Mouse (Mus musculus): Measurements from ENCODE around the gene Gss.
"Not testable (repeated sequence)": the region's sequence is repeated elsewhere in the genome, so short reads cannot be mapped to it uniquely, and the experiment has no call there.

Gene Gss

DNA sequence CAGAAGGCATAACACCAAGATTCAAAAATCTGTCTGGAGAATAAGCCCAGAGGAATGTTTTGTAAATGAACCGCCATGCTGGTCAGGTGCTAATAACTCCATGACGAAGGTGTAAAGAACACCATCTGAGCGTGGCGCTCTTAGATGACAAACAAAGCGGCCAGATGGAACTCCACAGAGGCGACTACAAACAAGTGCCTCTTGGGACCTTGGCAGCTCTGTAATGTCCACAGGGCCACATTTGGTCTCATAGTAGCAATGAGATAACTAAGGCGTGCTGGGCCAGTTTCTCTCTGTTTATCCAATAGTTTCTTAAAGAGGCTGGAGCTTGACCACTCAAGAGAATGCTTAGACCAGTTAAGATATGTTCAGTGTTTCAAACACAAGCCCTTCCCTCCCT, 18.6 kb downstream of the Gss start:
- DNase-seq (ENCODE audit: low spot score) = no peak

DNA sequence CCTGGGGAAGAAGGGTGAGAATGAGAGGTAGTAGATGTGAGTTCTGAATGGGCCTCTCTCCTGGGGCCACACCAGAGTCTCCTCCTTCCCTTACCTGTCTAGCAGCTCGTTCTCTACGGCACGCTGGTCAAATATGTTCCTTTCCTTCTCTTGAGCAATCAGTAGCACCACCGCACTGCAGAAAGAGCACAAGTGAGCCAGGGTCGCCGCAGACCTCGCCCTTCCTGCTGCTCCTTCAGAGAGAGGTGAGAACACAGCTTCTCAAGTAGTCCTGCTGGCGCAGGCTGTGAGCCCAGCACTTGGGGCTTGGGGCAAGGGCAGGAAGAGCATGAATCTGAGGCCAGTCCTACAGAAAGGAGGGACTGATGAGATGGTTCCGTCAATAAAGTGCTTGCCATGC, 19.6 kb downstream of the Gss start:
- DNase-seq (ENCODE audit: low spot score) = no peak

DNA sequence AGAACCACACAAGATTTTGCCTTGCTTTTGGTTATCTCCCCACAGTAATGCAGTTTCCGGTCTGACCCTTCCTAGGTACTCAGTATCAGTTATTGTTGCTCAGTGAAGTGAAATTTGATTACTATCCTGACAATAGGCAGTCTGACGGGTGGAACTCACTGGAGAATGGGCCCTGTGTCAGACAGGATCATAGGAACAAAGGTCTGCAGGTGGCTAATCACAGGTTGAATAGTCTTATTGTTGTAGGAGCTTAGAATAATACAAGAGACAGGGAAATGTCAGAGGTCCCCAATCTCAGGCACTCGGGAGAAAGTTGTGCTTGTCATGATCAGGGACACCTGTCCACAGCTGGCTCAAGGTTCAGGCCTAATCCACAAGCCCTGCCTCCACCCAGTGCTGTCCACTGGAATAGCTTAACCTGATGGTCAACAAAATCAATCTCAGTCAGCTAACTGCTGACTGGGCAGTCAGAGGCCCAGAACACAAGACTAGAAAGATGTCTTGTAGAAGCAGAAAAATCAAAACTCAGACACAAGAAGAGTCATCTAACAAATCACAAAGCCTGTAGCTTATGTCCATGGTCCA, 23.3 kb downstream of the Gss start:
- DNase-seq (ENCODE audit: low spot score) = no peak

DNA sequence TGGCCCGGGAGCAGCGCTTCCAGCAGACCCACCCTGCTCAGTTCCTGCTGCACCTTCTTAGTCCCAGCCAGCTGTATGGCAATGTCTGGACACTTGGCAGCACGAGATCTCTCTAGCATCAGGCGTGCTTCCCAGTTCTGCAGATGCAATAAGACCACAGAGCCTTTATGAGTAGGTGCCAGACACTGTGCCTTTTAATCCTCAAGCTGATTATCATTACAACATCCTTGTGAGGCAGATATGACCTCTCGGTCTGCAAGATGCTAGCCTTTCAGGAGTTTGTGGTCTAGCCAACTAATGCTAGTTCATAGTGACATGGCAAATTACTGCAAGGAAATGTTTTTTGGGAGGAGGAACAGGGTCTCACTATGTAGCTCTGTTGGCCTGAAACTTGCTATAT, 24.9 kb downstream of the Gss start:
- no peak for DNase-seq (ENCODE audit: low spot score)

DNA sequence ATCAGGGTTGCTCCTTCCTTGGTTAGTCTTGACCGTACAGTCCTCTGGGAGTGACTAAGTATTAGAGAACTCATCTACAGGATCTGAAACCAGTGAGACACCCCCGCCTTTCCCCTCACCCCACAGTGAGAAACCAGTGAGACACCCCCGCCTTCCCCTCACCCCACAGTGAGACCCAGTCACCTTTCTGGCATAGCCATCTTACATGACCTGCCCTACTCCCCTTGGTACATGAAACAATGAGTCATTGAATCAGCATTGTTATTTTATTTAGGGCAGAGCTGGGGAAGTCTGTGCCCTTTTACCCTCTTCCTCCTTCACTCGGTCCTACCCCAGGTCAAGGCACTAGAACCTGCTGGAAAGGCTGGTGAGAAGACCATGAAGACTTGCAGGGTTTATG, 29.7 kb downstream of the Gss start:
- DNase-seq (ENCODE audit: low spot score) = no peak

DNA sequence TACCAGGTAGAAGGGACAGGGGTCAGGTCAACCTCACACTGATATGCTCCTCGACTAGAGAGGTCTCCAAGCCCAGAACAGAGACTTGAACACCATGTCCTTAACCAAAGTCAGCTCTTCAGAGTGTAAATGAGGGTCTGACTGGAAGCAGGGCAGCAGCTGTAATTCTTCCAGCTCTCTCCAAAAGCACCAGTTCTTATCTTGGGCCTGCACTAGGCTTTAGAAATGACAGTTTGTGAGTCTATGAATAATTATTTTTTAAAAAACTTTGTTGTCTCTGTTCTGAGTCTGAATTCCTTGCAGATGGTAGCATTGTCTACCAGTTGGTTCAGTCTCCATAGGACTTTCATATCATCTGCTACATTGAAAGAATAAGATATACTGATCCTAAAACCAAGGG, 30.4 kb downstream of the Gss start:
- no peak for DNase-seq (ENCODE audit: low spot score)

DNA sequence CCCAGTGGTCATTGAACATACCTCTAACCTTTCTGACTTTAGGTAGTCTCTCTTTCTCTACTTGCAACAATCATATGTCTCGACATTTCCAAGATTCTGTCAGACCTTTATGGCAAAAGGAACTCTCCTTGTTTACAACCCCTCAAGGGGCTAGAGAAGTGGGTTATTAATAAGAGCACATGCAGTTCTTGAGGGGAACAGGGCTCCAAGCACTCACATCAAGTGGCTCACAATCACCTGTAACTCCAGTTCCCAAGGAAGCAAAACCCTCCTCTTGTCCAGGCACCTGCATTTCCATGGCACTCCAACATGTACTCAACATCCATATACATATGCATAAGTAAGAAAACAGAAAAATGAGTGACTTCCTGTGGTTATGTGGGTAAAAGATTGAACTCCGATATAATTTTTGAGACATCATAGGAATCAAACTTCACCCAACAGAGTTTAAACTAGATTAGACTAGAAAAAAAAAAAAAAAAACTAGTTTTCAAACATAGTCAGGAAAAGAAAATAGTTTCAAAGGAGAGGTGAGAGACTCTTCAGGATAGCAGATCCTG, 38.1 kb downstream of the Gss start:
- no peak for DNase-seq (ENCODE audit: low spot score)

DNA sequence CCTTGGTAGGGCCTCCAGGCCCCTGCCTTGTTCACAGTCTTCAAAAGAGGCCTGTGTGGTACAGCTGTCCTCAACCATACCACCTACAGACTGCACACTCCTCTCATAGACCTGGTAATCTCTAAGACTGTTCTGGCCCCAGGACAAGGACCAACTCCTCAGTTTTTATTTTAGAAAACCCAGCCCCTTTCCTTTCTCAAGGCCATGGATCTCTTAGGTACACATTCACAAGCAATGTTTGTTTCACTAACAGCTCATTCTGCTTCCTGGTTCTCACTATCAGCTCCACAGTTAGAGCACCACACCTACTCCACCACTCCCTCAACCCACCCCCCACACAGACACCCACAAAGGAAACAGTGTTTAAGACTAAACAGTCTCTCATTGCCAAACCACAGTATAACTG, 39.7 kb downstream of the Gss start:
- no peak for DNase-seq (ENCODE audit: low spot score)

DNA sequence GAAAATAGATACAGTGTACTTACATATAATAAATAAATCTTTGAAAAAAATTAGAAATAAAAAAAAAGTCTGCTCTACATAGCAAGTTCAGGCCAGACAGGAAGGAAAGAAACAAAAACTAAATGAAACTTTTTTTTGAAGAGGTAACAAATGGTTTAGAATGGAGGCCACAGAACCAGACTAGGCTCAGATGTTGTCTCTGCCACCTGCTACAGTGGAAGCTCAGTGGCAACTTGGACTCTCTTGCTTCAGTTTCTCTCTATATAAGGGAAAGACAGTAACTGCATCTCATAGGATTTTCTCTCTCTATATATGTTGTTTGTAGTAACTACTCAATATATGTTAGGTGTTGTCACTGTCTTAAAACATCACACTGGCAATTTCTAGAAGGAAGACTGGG, 40.3 kb downstream of the Gss start:
- no peak for DNase-seq (ENCODE audit: low spot score)

DNA sequence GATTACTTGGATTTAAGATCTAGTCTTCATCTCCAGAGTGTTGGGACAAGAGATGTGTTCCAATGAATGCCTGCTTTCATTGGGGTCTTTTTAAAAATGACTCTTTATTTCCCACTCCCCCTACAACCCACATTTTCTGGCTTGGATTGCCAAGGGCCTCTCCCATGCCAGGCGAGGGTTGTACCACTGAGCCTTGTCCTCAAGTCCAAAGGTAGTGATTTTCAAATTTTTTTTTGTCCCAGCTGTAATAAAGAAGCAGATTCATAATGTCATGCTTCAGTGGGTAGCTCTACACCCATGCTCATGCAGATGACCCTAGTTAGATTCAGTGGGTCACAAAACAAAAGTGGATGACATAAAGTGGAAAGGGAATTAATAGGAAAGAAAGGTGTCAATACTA, 45.7 kb downstream of the Gss start:
- DNase-seq (ENCODE audit: low spot score) = no peak

DNA sequence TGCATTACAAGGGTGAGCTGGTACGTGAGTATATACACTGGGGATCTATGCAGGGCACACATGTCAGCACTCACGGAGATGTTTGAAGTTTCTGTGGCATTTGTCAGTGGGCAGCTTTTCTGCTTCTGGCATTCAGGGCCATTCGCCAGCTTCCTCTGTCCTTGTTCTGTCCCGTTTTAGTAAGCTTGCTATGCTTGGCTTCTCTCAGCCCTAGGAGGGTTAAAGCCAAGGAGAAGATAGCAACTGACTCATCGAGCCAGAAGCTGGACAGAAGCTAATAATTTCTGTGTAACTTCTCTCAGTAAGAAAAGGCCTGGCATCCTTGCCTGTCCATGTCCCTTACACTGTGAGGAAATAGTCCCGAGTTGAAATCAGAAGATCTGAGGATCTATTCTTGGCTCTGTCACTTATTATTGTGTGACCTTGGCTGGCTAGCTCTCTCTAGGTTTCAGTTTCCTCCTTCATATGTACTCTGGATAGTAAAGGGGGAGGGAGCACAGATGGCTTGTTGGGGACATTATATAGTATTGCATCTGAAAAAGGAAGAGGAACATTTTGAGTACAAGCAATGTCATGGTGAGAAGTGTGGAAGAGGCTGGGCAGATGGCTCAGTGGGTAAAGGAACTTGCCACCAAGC, 51.7 kb downstream of the Gss start:
- no peak for DNase-seq (ENCODE audit: low spot score)

DNA sequence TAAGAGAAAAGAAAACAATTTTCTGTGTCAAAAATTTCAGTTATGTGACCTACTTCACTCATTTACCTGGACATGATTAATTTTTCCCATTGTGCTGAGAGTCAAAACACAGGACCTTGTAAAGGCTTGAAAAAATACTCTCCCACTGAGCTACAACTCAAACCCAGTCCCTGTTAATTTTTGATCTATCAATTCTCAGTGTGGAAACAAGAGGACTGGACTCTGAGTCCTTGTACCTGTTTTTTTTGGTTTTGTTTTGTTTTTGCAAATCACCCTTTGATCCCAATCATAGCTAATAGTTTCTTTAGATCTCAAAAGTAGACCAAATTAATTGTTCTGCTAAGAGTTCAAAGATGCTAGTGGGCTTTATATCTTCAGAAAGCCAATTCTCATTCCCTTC, 52.9 kb downstream of the Gss start:
- DNase-seq (ENCODE audit: low spot score) = no peak

DNA sequence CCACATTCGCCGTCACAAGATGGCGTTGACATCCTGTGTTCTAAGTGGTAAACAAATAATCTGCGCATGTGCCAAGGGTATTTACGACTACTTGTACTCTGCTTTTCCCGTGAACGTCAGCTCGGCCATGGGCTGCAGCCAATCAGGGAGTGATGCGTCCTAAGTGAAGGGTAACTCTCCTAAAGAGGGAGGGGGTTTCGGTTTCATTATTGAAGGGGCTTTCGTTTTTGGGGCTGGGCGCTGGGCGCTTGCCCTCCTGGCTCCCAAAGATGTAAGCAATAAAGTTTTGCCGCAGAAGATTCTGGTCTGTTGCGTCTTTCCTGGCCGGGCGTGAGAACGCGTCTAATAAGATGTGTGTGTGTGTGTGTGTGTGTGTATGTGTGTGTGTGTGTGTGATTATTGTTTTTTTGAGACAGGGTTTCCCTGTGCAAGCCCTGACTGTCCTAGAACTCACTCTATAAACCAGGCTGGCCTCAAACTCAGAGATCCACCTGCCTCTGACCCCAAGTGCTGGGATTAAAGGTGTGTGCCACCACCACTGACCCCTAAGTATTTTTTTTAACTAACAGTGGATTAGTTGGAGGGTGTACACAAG, 54.0 kb downstream of the Gss start:
- not testable (repeated sequence) for DNase-seq (ENCODE audit: low spot score)

DNA sequence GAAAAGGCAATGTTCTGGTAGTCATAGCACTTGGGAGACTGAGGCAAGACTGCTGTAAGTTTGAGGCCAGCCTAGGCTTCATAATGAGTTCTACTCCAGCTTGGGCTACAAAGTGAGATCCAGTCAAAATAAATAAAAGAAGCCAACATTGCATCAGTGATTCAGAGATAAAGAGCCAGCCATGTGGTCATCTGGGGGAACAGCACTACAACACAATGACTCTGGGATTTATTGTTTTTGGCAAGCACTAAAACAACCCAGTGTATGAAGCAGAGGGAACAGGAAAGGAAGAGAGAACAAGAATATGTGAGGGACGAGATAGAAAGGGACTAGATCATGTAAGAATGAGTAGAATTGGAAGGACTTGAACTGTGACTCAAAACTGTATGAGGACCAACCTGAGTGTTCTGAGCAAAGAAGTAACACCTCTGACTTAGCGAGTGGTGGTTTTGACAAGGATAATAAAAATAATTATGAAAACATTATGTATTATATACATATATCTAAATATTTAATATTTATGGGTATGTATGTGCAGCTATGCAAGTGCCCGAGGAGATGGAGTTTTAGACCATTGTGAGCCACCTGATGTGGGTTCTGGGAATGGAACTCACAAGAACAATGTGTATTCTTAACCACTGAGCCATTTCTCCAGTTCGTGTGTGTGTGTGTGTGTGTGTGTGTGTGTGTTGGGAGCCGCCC, 54.7 kb downstream of the Gss start:
- no peak for DNase-seq (ENCODE audit: low spot score)

DNA sequence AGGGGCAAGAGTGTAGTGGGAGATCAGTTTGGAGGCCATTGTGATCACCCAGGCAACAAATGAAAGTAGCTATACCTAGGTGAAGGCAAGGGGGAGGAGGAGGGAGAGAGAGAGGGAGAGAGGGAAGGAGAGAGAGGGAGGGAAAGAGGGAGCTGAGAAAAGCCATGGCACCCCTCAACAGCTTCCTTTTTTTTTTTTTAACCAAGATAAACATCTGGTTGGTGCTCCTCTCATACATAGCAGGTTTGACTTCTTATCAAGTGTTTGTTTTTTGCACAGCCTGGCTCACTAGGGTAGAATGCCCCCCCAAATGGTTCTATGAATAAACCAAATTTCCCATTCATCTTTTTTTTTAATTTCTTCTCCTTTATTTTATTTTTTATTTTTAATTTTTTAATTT, 56.3 kb downstream of the Gss start:
- DNase-seq (ENCODE audit: low spot score) = no peak

DNA sequence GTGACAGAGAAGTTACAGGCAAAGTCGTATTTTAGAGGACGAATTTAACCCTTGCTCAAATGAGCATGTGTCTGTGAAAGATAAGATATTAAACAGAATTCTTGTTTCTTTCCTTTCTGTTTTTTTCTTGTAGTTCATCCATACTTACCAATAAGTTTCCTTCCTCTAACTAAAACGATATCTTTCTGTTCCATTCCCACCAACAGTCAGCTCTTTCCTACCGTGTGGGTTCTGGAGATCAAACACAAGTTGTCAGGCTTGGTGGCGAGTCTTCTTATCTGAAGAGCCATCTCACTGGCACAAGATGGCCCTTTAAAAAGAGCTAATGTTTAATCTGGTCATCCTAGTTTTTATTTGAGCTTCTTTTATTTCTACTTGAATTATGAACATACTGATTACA, 65.2 kb downstream of the Gss start:
- no peak for DNase-seq (ENCODE audit: low spot score)

DNA sequence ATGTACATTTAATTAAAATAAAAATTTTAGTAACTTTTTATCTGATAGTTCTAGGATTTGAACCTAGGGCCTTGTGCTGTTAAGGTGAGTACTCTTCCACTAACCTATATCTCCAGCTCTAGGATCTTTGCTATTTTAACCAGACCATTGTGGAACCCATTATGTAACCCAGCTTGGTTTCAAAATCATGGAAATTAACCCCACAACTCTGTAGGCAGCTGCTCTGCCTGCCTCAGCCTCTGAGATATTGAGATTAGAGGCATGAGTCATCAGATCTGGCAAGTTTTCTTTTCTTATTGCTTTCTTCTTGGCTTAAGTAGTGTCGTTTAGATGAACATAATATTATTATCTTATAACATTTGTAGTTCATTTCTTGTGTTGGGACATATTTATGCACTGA, 68.2 kb downstream of the Gss start:
- DNase-seq (ENCODE audit: low spot score) = no peak

DNA sequence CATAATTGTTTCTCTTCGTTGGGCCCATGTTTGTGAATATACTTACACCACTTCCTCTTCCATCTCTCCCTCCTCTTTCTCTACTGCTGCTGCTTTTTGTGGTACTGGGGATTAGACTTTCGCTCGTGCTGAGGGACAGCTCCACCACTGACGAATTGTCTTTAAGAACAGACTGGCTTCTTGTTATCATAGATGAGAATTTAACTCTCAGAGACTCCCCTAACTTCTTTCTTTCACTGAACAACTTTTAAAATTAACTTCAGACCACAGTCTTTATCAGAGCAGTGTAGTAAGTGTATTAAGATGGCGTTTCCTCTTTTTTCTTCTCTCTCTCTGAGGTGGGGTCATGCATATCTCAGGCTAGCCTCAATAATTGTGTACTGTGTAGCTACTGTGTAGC, 68.9 kb downstream of the Gss start:
- no peak for DNase-seq (ENCODE audit: low spot score)

DNA sequence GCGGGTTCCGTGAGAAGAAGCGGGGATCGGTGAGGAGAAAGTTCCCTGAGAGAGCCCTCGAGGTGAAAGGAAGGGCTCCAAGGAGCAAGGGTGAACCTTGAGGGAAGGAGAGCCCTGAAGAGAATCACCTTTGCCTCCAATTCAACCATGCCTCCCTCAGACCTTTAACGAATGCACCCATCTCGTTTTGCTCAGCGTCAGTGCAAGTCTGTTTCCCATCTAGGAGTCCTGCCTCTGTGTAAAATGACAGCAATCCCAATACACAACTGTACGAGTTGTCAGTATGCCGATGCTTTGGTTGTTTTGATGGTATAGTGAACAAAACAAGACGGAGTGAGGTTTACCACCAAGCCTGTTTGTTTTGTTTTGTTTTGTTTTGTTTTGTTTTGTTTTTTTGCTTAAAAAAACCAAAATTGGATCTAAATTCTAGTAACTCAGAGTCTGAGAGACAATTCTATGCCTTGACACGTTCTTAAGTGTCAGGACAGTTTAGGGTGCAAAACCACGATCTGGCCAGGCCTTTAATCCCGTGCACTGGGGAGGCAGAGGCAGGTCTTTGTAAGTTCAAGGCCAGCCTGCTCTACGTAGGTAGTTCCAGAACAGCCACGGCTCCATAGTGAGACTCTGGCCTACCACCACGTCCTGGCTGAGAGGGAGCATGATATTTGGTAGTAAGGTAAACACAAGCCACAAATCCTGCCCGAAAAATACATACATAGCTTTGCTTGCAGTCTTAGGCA, 73.9 kb downstream of the Gss start:
- DNase-seq (ENCODE audit: low spot score) = no peak

DNA sequence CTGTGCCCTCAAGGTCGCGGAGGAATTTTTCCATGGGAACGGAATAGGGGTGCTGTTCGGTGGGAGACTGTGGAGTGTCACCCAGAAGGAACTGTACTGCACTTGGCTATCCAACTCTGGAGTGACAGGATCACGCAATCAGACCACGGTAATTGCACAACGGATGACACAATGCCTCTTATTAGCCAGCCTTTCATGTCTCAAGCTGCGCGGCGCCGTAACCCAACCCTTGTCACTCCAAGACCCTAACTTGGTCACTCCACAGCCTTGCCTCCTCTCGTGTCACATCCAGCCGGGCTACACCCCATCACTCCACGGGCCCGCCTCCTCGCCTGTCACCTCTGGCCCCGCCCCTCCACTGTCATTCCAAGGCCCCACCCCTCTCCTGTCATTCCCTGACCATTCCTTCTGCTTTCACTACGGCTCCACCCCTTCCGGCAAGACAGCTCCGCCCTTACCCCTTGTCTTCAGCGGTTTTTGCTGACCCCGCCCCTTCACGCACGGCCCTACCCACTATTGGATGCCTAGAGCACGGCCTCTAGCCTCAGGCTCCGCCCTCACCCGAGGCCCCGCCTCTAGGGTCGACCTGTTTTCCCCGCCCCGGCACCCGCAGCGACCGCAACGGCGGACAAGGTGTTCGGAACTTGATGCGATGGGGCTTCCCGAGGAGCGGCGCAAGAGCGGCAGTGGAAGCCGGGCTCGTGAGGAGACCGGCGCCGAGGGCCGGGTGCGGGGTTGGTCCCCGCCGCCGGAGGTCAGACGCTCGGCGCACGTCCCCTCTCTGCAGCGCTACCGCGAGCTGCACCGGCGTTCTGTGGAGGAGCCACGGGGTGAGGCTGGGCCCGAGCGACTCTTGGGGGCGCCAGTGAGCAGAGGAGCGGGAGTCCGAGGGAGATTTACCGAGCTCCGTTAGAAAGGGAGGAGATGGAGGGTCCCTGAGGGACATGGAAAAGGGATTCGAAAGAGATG, 74.9 kb downstream of the Gss start, which contains the start of the genes Acss2 and Ggt7:
TSS of gene Acss2 (plus strand) at position 494 of the 969 bp plus-strand sequence.
TSS of gene Ggt7 (minus strand) at position 783 of the 969 bp plus-strand sequence.
- peak; percentile 99 for DNase-seq (ENCODE audit: low spot score)

DNA sequence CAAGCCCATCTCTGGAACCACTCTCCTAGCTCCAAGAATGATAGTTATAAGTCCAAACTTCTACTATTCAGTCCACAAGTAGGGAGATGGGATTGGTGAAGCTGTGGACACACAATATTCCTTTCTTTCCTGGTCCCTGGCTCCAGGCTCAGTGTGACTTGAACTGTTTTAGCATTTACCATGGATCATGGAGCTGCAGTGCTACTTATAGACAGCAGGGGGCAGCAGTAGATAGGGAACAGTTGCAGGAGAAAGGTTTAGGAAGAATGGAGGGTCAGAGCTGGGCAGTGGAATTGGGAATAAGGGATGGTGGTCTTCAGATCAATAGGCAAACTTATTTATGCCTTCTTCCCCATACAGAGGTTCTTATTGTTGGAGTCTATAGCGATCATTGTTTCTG, 76.7 kb downstream of the Gss start:
- DNase-seq (ENCODE audit: low spot score) = peak; percentile 89

Data from embryo, embryonic 10.5 days (tissue).